Mouse (Mus musculus): ENCODE data around the gene Hist1h2bp.
"Not testable (repeated sequence)": the region's sequence is repeated elsewhere in the genome, so short reads cannot be mapped to it uniquely, and the experiment has no call there.

The Hist1h2bp gene

DNA sequence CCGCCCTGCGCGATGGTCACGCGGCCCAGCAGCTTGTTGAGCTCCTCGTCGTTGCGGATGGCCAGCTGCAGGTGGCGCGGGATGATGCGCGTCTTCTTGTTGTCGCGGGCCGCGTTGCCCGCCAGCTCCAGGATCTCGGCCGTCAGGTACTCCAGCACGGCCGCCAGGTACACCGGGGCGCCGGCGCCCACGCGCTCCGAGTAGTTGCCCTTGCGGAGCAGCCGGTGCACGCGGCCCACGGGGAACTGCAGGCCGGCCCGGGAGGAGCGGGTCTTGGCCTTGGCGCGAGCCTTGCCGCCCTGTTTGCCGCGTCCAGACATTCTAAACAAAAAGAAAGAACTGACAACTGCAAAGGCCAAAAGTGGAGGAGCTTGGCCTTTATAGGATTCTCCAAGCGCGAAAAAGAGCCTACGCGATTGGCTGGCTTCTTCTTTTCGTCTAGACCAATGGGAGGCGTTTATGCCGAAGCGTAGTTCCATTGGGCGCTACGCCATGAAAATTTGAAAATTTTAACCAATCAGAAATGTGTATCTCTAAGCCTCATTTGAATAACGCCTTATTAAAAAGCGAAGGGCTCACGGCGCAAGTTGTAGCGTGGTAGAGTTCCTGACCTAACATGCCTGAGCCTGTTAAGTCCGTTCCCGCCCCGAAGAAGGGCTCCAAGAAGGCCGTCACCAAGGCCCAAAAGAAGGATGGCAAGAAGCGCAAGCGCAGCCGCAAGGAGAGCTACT is at the start of gene Hist1h2bp, which contains the start of gene Hist1h2an:
Gene Hist1h2bp (plus strand): TSS at position 563 of the 731 bp plus-strand sequence.
Gene Hist1h2an (minus strand): TSS at position 320 of the 731 bp plus-strand sequence.
- DNase-seq (ENCODE audit: low spot score in 2 of 2): peak; percentile 79 to 81

DNA sequence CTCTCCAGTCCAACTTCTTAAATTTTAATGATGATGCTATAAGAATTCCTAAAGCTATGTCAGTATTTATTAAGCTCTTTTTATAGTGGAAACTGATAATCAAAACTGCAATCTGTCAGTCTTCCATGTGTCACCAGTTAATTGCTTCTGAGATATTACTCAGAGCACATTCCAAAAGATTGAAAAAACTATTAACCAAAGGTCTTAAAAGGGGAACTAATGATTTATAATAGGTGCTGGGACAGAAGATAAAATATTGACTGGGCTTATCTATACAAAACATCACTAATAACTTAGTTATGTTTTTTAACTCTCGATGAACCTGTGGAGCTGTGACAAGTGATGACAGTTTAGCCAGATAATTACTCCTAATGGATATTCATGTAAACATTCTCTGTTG is 42.3 kb upstream of the Hist1h2bp start:
- no peak for DNase-seq (ENCODE audit: low spot score in 2 of 2)

DNA sequence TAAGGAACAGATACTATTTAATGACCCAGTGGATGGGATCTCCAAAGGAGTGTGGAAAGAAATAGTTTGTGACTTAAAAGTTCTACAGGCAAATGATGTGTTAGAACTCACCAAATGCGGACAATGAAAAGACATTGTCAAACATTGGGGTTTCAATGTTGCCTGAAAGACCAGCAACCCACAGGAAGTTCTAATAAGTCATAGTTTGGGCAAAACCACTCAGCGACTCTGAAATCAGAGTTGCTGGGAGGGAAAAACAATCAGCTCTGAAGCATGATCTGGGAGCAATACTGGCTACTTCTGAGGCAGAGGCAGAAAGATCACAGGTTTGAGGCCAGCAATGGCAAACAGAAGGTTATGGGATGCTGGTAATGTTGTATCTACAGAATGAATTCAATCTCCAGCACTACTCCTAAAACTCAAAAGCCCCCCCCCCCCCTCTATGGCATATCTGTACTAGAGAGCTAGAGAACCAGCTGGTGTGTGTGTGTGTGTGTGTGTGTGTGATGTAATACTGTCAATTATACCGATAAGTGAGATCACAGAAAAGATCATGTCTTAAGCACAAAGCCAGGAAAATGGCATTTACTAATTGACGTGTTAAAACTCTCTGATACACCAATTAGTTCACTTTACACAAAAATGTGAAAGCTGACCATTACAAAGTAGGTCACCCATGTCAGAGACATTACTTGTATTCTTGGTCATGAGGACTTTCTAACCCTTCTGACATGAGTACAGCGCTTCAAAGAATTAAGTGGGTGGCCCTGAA is 37.7 kb upstream of the Hist1h2bp start:
- DNase-seq (ENCODE audit: low spot score in 2 of 2): no peak

DNA sequence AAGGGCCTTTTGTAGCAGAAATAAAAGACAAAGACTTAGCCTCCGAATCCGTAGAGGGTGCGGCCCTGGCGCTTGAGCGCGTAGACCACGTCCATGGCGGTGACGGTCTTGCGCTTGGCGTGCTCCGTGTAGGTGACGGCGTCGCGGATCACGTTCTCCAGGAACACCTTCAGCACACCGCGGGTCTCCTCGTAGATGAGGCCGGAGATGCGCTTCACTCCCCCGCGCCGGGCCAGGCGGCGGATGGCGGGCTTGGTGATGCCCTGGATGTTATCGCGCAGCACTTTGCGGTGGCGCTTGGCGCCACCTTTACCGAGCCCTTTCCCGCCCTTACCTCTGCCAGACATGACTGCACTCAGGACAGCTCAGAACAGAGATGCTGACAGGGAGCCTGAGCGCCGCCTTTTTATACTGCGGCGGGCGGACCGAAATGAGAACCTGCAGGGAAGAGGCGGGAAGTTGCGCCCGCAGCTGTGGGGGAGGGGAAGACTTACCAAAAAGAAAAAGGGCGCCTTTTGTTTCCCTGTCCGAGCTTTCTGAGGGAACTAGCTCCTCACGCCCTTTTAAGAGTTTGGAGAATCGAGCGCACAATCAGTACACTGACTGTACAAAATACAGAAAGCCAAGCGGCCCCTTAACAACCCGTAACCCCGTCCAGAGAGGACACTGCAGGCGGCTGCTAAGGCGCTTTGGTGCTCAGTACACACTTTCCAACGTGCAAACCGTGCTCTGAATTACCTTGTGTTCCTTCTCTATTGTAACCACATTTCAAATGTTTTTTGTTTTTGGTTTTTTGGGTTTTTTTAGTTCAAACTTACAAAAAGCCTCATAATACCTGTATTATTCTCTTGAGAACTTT is 36.9 kb upstream of the Hist1h2bp start, which contains the start of gene Hist1h4k:
Gene Hist1h4k (minus strand): TSS at position 347 of the 859 bp plus-strand sequence.
- peak; percentile 89 to 92 for DNase-seq (ENCODE audit: low spot score in 2 of 2)

DNA sequence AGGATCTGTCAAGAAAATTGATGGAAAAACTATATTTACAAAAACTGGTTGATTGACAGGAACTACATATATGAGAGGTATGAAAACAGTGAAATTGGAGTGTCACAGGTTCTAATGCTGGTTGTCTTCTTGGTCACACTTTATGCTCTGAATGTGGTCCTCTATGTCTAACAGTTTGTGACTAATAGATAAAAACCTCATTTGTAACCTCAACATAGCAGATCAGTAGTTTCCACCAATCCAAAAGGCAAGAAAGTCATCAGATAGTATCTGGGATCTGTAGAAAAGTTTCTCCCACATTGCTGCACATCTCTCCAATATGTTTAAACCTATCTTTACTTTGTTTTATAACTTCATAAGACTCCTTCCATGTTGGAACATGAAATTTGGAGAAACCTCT is 35.8 kb upstream of the Hist1h2bp start:
- DNase-seq (ENCODE audit: low spot score in 2 of 2): no peak

DNA sequence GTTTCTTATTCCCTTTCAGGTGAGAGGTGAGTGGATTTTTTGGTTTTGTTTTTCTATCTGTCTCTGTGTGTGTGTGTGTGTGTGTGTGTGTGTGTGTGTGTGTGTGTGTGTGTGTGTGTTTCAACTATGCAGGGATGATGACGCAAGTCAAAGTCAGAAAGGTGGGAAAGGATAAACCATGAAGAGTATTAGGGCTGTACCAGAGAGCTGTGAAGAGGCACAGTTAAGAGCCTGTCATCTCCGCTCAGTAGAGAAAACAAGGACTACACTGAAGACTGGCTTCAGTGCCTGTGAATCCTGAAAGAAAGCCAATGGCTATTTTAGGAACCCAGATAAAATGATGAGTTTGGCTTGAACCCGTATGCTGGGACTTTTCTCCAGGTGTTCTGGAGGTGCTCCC is 35.4 kb upstream of the Hist1h2bp start:
- DNase-seq (ENCODE audit: low spot score in 2 of 2): no peak

DNA sequence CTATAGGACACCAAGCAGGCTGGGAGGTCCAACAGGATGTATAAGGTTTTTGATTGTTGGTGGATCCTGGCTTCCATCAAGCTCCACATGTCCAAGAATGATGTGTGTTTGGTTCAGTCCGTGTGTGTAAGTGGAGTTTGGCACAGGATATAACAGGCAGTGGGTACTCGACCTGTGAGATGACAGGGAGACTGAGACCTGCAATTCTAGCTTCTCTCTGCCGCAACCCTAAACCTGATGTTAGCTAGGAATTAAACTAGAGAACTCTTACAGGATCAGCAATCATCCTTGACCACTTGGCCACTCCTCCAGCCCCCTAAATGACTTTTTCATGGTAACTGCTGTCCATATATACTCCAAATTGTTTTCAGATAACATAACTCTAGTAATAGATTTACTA is 34.9 kb upstream of the Hist1h2bp start:
- no peak for DNase-seq (ENCODE audit: low spot score in 2 of 2)

DNA sequence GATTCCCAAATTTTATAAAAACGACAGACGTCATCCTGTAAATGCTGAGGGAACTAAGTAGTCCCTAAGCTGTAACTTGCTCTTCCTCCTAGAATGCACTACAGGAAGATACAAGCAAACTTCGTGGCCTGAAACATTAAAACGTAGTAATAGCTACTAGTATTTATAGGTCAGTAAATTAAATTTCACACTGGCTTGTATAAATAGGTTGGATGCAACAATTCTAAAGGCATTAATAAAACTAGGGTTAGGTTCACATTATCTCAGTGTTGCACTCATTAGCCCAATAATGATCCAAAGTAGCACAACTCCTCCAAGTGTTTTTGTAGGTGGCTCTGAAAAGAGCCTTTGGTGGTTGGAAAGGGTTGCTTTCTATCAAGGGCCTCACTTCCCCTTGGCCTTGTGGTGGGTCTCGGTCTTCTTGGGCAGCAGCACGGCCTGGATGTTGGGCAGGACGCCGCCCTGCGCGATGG is 34.2 kb upstream of the Hist1h2bp start:
- no peak for DNase-seq (ENCODE audit: low spot score in 2 of 2)

DNA sequence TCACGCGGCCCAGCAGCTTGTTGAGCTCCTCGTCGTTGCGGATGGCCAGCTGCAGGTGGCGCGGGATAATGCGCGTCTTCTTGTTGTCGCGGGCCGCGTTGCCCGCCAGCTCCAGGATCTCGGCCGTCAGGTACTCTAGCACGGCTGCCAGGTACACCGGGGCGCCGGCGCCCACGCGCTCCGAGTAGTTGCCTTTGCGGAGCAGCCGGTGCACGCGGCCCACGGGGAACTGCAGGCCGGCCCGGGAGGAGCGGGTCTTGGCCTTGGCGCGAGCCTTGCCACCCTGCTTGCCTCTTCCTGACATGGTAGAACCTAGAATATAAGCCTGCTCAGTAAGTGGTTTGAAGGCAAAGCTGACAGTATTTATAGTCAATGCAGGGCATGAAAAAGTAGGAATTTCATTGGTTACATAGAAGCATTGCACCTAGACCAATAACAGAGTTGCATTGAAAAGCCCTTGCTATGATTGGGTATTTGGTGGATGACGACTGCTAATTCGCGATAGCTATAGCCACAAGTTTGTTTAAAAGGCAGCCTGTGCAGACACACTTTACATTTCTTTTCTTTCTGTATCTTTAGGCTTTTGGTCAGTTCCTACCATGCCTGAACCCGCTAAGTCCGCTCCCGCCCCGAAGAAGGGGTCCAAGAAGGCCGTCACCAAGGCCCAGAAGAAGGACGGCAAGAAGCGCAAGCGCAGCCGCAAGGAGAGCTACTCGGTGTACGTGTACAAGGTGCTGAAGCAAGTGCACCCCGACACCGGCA is 33.6 kb upstream of the Hist1h2bp start, which contains the start of the genes Hist1h2ak and Hist1h2bn:
Gene Hist1h2ak (minus strand): TSS at position 304 of the 762 bp plus-strand sequence.
Gene Hist1h2bn (plus strand): TSS at position 600 of the 762 bp plus-strand sequence.
- DNase-seq (ENCODE audit: low spot score in 2 of 2): peak in 1 of 2 experiments; percentile 50

DNA sequence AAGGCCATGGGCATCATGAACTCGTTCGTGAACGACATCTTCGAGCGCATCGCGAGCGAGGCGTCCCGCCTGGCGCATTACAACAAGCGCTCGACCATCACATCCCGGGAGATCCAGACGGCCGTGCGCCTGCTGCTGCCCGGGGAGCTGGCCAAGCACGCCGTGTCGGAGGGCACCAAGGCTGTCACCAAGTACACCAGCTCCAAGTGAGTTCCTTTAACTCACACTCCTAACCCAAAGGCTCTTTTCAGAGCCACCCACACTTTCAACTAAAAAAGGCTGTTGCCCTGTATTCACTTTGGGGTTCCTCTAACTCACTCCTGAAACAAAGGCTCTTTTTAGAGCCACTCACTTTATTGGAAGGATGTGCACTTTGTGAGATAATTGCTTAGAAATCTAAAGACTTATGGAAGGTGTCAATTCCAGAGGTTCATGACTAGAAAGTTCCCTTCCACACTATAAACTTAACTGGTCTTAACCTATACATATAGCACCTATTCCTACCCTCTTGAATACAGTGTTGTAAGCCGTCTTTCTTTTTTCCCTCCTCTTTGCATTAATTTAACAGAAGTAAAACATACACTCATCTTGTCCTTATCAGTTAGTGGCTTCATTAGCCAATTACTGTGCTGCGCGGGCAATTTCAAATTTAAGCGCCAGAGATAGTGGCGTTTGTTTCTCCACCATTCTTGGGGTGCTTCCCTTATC is 32.8 kb upstream of the Hist1h2bp start:
- not testable (repeated sequence) for DNase-seq (ENCODE audit: low spot score in 2 of 2)

DNA sequence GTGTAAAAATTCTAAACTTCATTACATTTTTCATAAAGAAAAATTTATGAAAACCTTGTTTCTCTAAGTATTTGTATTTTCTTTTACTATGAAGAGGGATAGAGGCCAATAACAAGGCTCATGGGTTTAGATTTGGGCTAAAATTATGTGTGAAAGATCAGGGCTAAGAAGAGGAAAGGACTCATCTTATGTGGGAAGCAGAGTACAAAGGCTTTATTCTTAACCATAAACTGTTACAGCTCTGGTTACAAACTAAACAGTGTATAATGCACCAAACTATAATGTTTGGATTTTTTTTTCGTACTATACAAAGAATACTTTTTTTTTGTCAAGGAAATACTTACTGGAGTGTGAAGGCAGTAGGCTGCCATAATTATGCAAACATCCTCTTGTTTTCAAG is 31.6 kb upstream of the Hist1h2bp start:
- no peak for DNase-seq (ENCODE audit: low spot score in 2 of 2)

DNA sequence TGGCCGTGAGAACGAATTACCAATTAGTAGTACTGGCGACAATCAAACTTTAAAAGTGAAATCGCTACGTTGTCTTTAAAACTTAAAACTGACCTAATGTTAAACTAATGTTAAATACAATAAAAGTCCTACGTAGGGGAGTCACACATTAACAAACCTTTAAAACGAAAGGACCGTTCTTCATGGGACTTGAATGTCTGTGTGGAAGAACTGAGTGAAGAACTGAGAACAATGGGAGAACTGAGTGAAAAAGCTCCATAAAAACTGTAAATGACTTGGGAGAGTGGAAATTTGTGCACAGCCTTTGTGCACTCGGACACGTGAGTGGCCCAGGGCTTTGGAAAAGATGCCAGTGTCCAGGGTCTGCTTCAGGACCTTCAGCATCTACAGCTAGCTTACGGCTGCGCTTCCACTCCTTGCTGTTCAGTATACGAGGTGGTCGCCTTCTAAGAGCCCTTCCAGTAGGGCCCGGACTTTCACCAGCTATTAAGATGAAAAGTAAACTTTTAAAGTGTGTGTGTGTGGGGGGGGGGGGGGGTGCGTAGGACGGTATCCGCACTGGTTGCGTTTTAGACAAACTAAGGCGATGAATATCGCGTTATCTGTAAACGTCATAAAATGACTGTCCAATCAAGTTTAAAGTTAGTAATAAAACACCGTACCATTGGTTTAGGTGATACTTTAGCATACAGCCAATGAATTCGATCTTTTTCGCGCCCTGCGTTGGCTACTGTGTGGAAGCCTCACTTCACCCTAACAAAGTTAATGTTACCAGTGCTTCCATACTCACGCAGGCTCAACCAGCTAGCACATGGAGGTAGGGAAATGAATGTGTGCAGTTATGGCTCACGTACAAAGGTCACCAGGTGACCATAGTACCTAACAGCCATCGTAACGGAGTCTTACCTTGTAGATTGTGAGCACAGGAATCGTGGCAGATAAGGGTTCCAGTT is 8.2 kb upstream of the Hist1h2bp start:
- peak; percentile 54 to 66 for DNase-seq (ENCODE audit: low spot score in 2 of 2)

DNA sequence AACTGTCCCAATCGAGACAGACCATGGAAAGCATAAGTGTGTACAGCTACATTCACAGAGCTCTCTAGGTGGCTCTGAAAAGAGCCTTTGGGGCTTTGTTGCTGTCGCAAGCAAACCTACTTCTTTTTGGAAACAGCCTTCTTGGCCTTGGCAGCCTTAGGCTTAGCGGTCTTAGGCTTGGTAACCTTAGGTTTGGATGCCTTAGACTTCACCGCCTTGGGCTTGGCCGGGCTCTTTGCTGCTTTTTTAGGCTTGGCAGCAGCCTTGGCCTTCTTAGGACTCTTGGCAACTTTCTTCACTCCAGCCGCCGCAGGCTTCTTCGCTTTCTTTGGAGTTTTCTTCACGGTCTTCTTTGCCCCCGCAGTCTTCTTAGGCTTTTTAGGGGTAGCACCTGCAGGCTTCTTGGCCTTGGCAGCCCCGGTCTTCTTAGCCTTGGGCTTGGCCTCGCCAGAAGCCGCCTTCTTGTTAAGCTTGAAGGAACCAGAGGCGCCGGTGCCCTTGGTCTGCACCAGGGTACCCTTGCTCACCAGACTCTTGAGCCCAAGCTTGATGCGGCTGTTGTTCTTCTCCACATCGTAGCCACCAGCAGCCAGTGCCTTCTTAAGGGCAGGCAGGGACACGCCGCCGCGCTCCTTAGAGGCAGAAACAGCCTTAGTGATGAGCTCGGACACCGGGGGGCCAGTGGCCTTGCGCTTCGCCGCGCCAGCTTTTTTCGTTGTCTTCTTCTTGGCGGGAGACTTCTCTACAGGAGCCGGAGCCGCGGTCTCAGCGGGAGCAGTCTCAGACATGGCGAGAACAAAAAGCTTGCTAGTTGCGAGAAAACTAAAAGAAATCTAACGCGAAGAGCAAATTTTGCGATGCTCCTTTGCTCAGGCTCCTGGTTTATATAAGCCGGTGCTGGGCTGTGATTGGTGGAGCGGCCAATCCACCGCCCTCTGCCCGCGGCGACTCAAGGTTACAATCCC is 7.2 kb upstream of the Hist1h2bp start, which contains the start of gene Hist1h1b:
Gene Hist1h1b (minus strand): TSS at position 859 of the 965 bp plus-strand sequence.
- peak; percentile 51 to 63 for DNase-seq (ENCODE audit: low spot score in 2 of 2)

DNA sequence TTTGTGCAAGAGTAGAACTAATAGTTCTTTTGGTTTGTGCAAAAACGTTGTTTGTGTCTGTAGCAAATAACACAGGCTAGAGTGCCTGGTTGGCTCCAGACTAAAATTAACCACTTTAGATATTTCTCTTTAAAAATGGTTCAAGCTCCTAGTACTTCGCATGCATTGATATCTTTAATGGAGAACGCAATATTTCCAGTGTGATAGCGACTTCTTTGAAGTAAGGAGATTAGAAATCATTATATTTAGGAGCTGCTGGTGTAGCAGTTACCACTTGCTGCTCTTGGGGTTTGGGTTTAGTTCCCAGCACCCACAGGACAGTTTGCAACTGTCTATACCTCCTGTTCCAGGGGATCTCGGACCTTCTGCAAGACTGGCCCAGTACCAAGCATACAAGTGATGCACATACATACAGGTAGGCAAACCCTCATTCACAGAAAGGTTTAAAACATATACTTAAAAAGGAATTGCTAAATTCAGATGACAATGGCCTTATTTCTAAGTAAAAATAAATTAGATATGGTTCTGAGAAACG is 6.2 kb upstream of the Hist1h2bp start:
- no peak for DNase-seq (ENCODE audit: low spot score in 2 of 2)

DNA sequence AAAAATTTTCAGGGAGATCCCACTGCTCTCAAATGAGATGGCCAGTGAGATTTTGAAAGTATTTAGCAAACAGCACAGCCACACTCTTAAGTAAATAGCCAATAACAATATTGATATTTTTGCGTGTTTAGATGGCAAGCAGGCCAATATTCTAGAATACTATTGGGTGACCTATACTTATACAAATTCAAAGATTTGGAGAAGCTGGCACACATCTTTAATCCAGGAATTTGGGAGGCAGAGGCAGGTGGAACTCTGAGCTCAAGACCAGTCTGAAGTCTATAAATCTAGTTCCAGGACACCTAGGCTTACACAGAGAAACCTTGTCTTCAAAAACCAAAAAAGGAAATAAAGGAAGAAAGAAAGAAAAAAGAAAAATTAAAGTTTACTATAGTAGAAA is 5.6 kb upstream of the Hist1h2bp start:
- no peak for DNase-seq (ENCODE audit: low spot score in 2 of 2)

DNA sequence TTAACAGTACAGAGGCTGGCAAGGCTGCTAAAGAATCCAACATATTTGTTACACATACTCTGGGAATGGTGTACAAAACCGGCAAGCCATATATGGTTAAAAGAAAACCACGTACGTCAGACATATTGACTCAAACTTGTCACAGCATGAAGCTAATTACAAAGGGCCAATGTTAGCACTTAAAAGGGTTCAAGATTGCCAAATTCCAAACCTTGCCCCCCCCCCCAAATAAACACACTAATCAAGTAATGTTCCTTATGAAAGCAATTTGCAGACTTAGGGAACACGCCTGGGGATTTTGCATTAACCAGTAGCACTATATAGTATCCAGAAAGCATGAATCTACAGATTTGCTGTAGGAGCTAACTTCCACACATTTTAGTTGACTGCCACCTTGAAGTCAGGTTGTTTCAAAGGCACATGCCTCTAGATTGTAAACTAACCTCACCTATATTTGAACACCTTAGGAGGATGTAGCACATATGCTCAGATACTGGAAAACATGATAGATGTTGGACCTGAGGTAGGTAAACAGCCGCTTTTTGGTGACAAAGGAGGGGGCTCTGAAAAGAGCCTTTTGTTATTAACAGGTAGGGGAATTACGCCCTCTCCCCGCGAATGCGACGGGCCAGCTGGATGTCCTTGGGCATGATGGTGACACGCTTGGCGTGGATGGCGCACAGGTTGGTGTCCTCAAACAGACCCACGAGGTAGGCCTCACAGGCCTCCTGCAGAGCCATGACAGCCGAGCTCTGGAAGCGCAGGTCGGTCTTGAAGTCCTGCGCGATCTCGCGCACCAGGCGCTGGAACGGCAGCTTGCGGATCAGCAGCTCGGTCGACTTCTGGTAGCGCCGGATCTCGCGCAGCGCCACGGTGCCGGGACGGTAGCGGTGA is 4.7 kb upstream of the Hist1h2bp start:
- DNase-seq (ENCODE audit: low spot score in 2 of 2): not testable (repeated sequence)

Data from urinary bladder, postnatal 4 days (tissue).